Mouse (Mus musculus) embryonic facial prominence, embryonic 14.5 days (tissue): ENCODE measurements around the gene Xpc. TPM values are rescaled to one million over a fixed set of nuclear protein-coding genes. Genes with fewer than 3 reads are reported as not detected.

Experiments used
- ATAC-seq: fragments of 200-750 bp; cut with Nextera tagmentation; 2 replicates; pipeline ENCODE4 v1.8.0; 2017; ENCODE audit warnings: low read depth, moderate number of reproducible peaks, moderate TSS enrichment
- DNase-seq: peaks from one replicate; pipeline ENCODE4 v3.0.0-alpha.2; 2015; ENCODE audit warnings: low spot score
- H3K27ac ChIP-seq: fragments of 300-500 bp; sonication (generic); replicated peaks from 2 replicates; pipeline ENCODE4 v1.5.1; 2014; ENCODE audit warnings: low read depth, mild to moderate bottlenecking, low read length, moderate library complexity
- H3K27me3 ChIP-seq: fragments of 300-500 bp; sonication (generic); replicated peaks from 2 replicates; pipeline ENCODE4 v1.6.1; 2014; ENCODE audit warnings: low read length; ENCODE audit not compliant: control insufficient read depth, insufficient read depth
- H3K36me3 ChIP-seq: fragments of 300-500 bp; sonication (generic); 2 replicates; pipeline ENCODE4 v1.6.1; 2014; ENCODE audit warnings: low read length, mixed read lengths; ENCODE audit not compliant: control insufficient read depth, insufficient read depth
- H3K4me1 ChIP-seq: fragments of 300-500 bp; sonication (generic); 2 replicates; pipeline ENCODE4 v1.6.1; 2014; ENCODE audit warnings: antibody characterized with exemption, low read length; ENCODE audit not compliant: control insufficient read depth, insufficient read depth
- H3K4me2 ChIP-seq: fragments of 300-500 bp; sonication (generic); 2 replicates; pipeline ENCODE4 v1.6.1; 2014; ENCODE audit warnings: low read depth, mild to moderate bottlenecking, low read length, moderate library complexity, mixed read lengths
- H3K4me3 ChIP-seq: fragments of 300-500 bp; sonication (generic); 2 replicates; pipeline ENCODE4 v1.5.1; 2014; ENCODE audit warnings: low read depth, mild to moderate bottlenecking, low read length
- H3K9ac ChIP-seq: fragments of 300-500 bp; sonication (generic); 2 replicates; pipeline ENCODE4 v1.6.1; 2014; ENCODE audit warnings: low read depth, mild to moderate bottlenecking, low read length, moderate library complexity, mixed read lengths
- H3K9me3 ChIP-seq: fragments of 300-500 bp; sonication (generic); 2 replicates; pipeline ENCODE4 v1.6.1; 2016; ENCODE audit warnings: low read length; ENCODE audit not compliant: control insufficient read depth
- WGBS: fragments of 180-500 bp; shearing (Covaris S2); extraction: QIAGEN DNeasy Blood & Tissue Kit; methylation state at CpG from one replicate; pipeline ENCODE4 v1.1.7; 2014; 5-methylcytosine and 5-hydroxymethylcytosine counted together
- polyA plus RNA-seq: library from polyadenylated mRNA; unstranded; fragments of >200 nt; fragmentation: Nextera tagmentation; extraction: Ambion mirVana; gene quantifications from 2 replicates; pipeline ENCODE4 v1.2.1, GENCODE M21; 2014

Xpc gene
- polyA plus RNA-seq, 1 experiment from 2014 or later, result 12.4 TPM

DNA sequence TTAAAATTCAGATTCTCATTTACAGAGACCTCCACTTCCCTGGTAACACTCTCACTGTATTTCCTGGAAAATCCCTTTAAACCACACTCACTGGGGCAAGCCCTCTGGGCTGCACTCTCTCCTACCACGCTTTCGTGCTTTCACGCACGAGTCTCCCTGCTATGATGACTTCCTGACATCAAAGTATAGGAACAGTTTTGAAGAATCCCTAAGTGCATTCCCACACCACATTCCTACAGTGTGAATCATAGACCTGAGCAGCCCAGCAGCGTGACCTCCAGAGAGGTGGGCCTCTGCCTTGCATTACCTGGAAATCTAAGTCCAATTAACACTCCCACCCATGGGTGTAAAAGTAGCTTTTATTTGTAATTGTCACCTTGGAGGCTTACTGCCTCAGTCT, 61.1 kb downstream of the Xpc start:
- Histone ChIP-seq H3K9ac (no peak overlapping the region), H3K27me3 (no peaks in the 10 kb centered on the region), H3K36me3 (no peaks in the 10 kb centered on the region), H3K4me3 (no peak overlapping the region), H3K9me3 (no peaks in the 10 kb centered on the region), H3K27ac (no peak overlapping the region), H3K4me1 (no peaks in the 10 kb centered on the region), H3K4me2 (no peak overlapping the region)
- DNase-seq (no peak), ATAC-seq (no peak)
- 29% methylated on average over 5 of the region's 5 CpGs for WGBS

- no peak for ATAC-seq
Measured at GRCm38 (mm10) chr6:91452056-91452455, 63.6 kb downstream of the Xpc start.

GRCm38 (mm10) chr6:91449472-91450225, 66.0 kb downstream of the Xpc start:
- Histone ChIP-seq H3K27ac (no peak overlapping the region), H3K9me3 (no peaks in the 10 kb centered on the region), H3K36me3 (no peaks in the 10 kb centered on the region), H3K9ac (no peak overlapping the region), H3K4me3 (no peak overlapping the region), H3K4me2 (no peak overlapping the region), H3K4me1 (no peaks in the 10 kb centered on the region), H3K27me3 (no peaks in the 10 kb centered on the region)
- DNase-seq, result no peak
- no peak for ATAC-seq
- whole genome bisulfite sequencing, result 51% methylated on average over 3 of the region's 3 CpGs

More at GRCm38 (mm10) chr6:91452056-91452455, 63.6 kb downstream of the Xpc start:
- no peak overlapping the region for H3K4me2 ChIP-seq
- no peaks in the 10 kb centered on the region for H3K27me3 ChIP-seq
- H3K9ac ChIP-seq, result no peak overlapping the region
- no peak overlapping the region for H3K27ac ChIP-seq
- H3K4me1 ChIP-seq, result no peaks in the 10 kb centered on the region
- no peaks in the 10 kb centered on the region for H3K36me3 ChIP-seq
- H3K9me3 ChIP-seq, result no peaks in the 10 kb centered on the region
- 68% methylated on average over 1 of the region's 1 CpGs for WGBS
- peak; percentile 19 for DNase-seq
- H3K4me3 ChIP-seq, result no peak overlapping the region

GRCm38 (mm10) chr6:91445316-91445715, 70.4 kb downstream of the Xpc start:
- 81% methylated on average over 3 of the region's 3 CpGs for WGBS
- Histone ChIP-seq H3K4me3 (no peak overlapping the region), H3K27ac (no peak overlapping the region), H3K9me3 (no peaks in the 10 kb centered on the region), H3K27me3 (no peaks in the 10 kb centered on the region), H3K36me3 (no peaks in the 10 kb centered on the region), H3K4me1 (no peaks in the 10 kb centered on the region), H3K9ac (no peak overlapping the region), H3K4me2 (no peak overlapping the region)
- DNase-seq, result no peak
- ATAC-seq, result no peak

DNA sequence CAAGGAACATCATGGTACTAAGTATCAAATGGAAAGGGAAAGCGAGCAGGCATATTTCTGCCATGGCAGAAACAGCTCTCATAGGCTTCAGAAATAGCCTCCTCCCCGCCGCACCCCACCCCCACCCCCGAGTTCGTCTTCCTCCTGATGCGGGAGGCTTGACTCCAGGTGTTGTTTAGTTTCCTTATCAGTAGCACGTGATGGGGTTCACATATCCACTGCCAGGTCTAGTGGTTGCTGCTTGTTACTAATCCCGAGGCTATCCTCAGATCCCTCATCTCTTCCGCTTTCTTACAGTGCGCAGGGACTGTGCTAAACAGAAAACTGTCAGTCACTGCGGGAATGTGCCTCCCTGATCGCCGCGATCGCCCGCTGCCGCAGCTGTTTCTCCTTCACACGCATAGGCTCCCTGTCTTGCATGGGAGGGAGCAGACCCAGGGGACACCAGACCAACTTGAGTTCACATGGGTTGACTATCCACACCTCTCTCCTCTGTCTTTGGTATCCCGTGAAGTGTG, 74.5 kb downstream of the Xpc start:
- ATAC-seq, result peak; percentile 54
- Histone ChIP-seq H3K27me3 (no peaks in the 10 kb centered on the region), H3K36me3 (no peaks in the 10 kb centered on the region), H3K9ac (peak overlapping the region; percentile 76), H3K9me3 (no peaks in the 10 kb centered on the region), H3K4me1 (no peaks in the 10 kb centered on the region), H3K27ac (0 out of 2 replicates have a peak overlapping the region, but pooled peaks have one; percentile 46), H3K4me3 (peak overlapping the region; percentile 62), H3K4me2 (peak overlapping the region; percentile 86)
- DNase-seq, result peak; percentile 5
- WGBS, result 3% methylated on average over 19 of the region's 19 CpGs

- WGBS, result 1% methylated on average over 30 of the region's 30 CpGs
- peak; percentile 98 for ATAC-seq
- H3K9me3 ChIP-seq, result no peaks in the 10 kb centered on the region
- peak overlapping the region; percentile 46; the same call in 1 of the 2 replicates for H3K27ac ChIP-seq
- no peaks in the 10 kb centered on the region for H3K36me3 ChIP-seq
- DNase-seq, result peak; percentile 97
- H3K4me3 ChIP-seq, result peak overlapping the region; percentile 62
- no peaks in the 10 kb centered on the region for H3K4me1 ChIP-seq
- H3K4me2 ChIP-seq, result peak overlapping the region; percentile 86
- peak overlapping the region; percentile 76 for H3K9ac ChIP-seq
- no peaks in the 10 kb centered on the region for H3K27me3 ChIP-seq
Measured at GRCm38 (mm10) chr6:91440474-91441144, 75.1 kb downstream of the Xpc start.

Other genes starting within 250 kb of the Xpc start
- gene Wnt7a, start 104.5 kb downstream of the Xpc start, polyA plus RNA-seq, result 0.54 and 1.2 TPM in 2 replicates
- gene Chchd4, start 42.3 kb downstream of the Xpc start, polyA plus RNA-seq, result 22.7 and 24.8 TPM in 2 replicates
- 68.2 and 69.5 TPM in 2 replicates for gene Tmem43, start 42.2 kb downstream of the Xpc start, polyA plus RNA-seq
- gene Lsm3, start within 50 bp of the Xpc start, polyA plus RNA-seq, result 223 and 228 TPM in 2 replicates
- 40.8 and 47.5 TPM in 2 replicates for gene Slc6a6, start 168.2 kb upstream of the Xpc start, polyA plus RNA-seq